Mouse (Mus musculus): ENCODE measurements around the gene Fancc. TPM values are rescaled to one million over a fixed set of nuclear protein-coding genes. Genes with fewer than 3 reads are reported as not detected.

Gene Fancc
- polyA plus RNA-seq, 1 experiment: 18.4 TPM

DNA sequence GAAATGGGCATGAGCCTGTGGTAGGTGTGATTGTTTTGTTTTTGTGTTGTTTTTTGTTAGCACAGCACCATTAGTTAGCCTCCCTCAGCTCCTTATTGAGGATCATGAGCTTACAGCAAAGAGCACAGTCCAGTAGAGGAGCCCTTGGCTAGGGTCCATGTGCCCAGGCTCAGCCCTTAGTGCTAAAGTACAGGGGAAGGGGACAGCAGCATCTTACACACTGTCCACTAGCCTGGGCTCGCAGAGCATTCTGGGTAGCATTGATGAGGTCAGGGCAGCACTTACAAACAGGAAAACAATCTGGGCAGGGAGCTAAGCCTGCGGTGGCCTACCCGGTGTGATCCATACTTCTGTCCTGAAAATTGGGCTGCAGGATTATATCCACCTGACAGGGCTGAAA, 261.5 kb downstream of the Fancc start:
- Histone ChIP-seq H3K4me1 (ENCODE audit: control insufficient read depth, insufficient read depth, low read length) (peaks cover 3% of the 10 kb centered on the region; the same call in 1 of the 2 replicates), H3K4me3 (replicated peaks; ENCODE audit: insufficient read depth, low read depth, low read length) (no peak overlapping the region), H3K27me3 (ENCODE audit: control insufficient read depth, insufficient read depth, low read length) (no peaks in the 10 kb centered on the region), H3K27ac (ENCODE audit: insufficient read depth, low read length) (no peak overlapping the region)
- DNase-seq: no peak
- TF ChIP-seq POLR2A (IDR thresholded peaks at IDR 0.05; ENCODE audit: borderline replicate concordance, insufficient read depth, low read length) (no peak), CTCF (IDR thresholded peaks at IDR 0.05; ENCODE audit: borderline replicate concordance, insufficient read depth, low read depth, low read length) (no peak)
- 87% methylated on average over 3 of the region's 3 CpGs for WGBS

Other genes with a start within 250 kb of the Fancc start
- gene Ptch1, start 76.3 kb upstream of the Fancc start, polyA plus RNA-seq (2012; rRNA removed): 63.6 and 63.7 TPM in 2 replicates